Mouse (Mus musculus) CH12.LX (cell line): ENCODE measurements around the gene Traip. TPM values are rescaled to one million over a fixed set of nuclear protein-coding genes. Genes with fewer than 3 reads are reported as not detected.

Source experiments
- DNase-seq: peaks from one replicate; pipeline ENCODE4 v3.0.0-alpha.2; 2013; ENCODE audit errors: extremely low read depth
- H3K27ac ChIP-seq: 2 replicates; pipeline ENCODE4 v1.5.1; 2012; ENCODE audit warnings: low read depth, mild to moderate bottlenecking, control low read depth, moderate library complexity; ENCODE audit not compliant: insufficient read depth
- H3K27me3 ChIP-seq: replicated peaks from 2 replicates; pipeline ENCODE3; 2012; ENCODE audit warnings: inconsistent platforms
- H3K36me3 ChIP-seq, 2 experiments: replicated peaks in 1 of 2; 2 replicates each; pipeline versions ENCODE3 to v1.6.1; 2012; ENCODE audit warnings: inconsistent platforms in 1 of 2, low read length in 1 of 2, mild to moderate bottlenecking in 1 of 2, mixed read lengths in 1 of 2, moderate library complexity in 1 of 2; ENCODE audit not compliant: control insufficient read depth in 1 of 2, insufficient read depth in 1 of 2
- H3K4me1 ChIP-seq, 2 experiments: 2 replicates each; pipeline ENCODE4 v1.6.1; 2012; ENCODE audit warnings: inconsistent platforms in 1 of 2, moderate library complexity in 1 of 2; ENCODE audit not compliant: insufficient read depth in 2 of 2, control insufficient read depth in 1 of 2
- H3K4me2 ChIP-seq: 2 replicates; pipeline ENCODE4 v1.6.1; 2012; ENCODE audit warnings: low read depth, mild to moderate bottlenecking, control low read depth; ENCODE audit not compliant: poor library complexity, insufficient read depth, severe bottlenecking
- H3K4me3 ChIP-seq, 3 experiments: fragments of 150-350 bp in 1 of 3; sonication (generic) in 1 of 3; replicated peaks in 1 of 3; 2 replicates each; pipeline versions ENCODE3 to v1.5.1; 2011 to 2012; ENCODE audit warnings: low read depth in 2 of 3, low read length in 2 of 3, mild to moderate bottlenecking in 2 of 3, moderate library complexity in 2 of 3, control low read depth in 1 of 3, improper control_type of control experiment in 1 of 3, inconsistent platforms in 1 of 3, mixed read lengths in 1 of 3; ENCODE audit not compliant: poor library complexity in 1 of 3
- H3K79me2 ChIP-seq: replicated peaks from 2 replicates; pipeline ENCODE4 v1.6.1; 2012; ENCODE audit warnings: mild to moderate bottlenecking, moderate library complexity; ENCODE audit not compliant: control insufficient read depth, poor library complexity, insufficient read depth, severe bottlenecking; ENCODE audit errors: extremely low read depth
- H3K9ac ChIP-seq: 2 replicates; pipeline ENCODE4 v1.6.1; 2012; ENCODE audit warnings: low read depth, mild to moderate bottlenecking, control low read depth, moderate library complexity; ENCODE audit not compliant: insufficient read depth
- H3K9me3 ChIP-seq: replicated peaks from 2 replicates; pipeline ENCODE3; 2012; ENCODE audit warnings: low read length, inconsistent platforms, mixed read lengths
- CHD1 ChIP-seq: IDR thresholded peaks from 2 replicates; pipeline ENCODE4 v1.6.1; 2012; ENCODE audit warnings: low read depth, low read length, improper control_type of control experiment, inconsistent platforms
- CHD2 ChIP-seq: IDR thresholded peaks from 2 replicates; pipeline ENCODE4 v1.6.1; 2011; ENCODE audit warnings: low read length, improper control_type of control experiment
- CTCF ChIP-seq, 2 experiments: IDR thresholded peaks in 1 of 2; conservative IDR thresholded peaks in 1 of 2; 2 replicates each; pipeline ENCODE4 v1.5.1; 2011 to 2012; ENCODE audit warnings: low read depth in 2 of 2, low read length in 2 of 2, improper control_type of control experiment in 1 of 2, inconsistent platforms in 1 of 2, mild to moderate bottlenecking in 1 of 2, moderate library complexity in 1 of 2
- GABPA ChIP-seq: IDR thresholded peaks from 2 replicates; pipeline ENCODE4 v1.6.1; 2012; ENCODE audit warnings: low read depth, low read length, improper control_type of control experiment, inconsistent platforms; ENCODE audit not compliant: insufficient replicate concordance
- HCFC1 ChIP-seq: IDR thresholded peaks from 2 replicates; pipeline ENCODE4 v1.6.1; 2012; ENCODE audit warnings: low read depth, mild to moderate bottlenecking, inconsistent platforms, low read length, improper control_type of control experiment
- MAFK ChIP-seq: IDR thresholded peaks from 2 replicates; pipeline ENCODE4 v1.6.1; 2011; ENCODE audit warnings: low read length, improper control_type of control experiment; ENCODE audit not compliant: insufficient replicate concordance
- MAX ChIP-seq: IDR thresholded peaks from 2 replicates; pipeline ENCODE4 v1.6.1; 2011; ENCODE audit warnings: low read length, improper control_type of control experiment
- MXI1 ChIP-seq: IDR thresholded peaks from 2 replicates; pipeline ENCODE4 v1.6.1; 2011; ENCODE audit warnings: mild to moderate bottlenecking, low read depth, low read length, improper control_type of control experiment
- MYC ChIP-seq: IDR thresholded peaks from 2 replicates; pipeline ENCODE4 v1.6.1; 2011; ENCODE audit warnings: low read depth, mild to moderate bottlenecking, improper control_type of control experiment, low read length
- NELFE ChIP-seq: IDR thresholded peaks from 2 replicates; pipeline ENCODE4 v1.6.1; 2011; ENCODE audit warnings: low read depth, low read length, improper control_type of control experiment
- PAX5 ChIP-seq: IDR thresholded peaks from 2 replicates; pipeline ENCODE4 v1.6.1; 2012; ENCODE audit warnings: low read length, inconsistent platforms, mixed read lengths
- POLR2A ChIP-seq: IDR thresholded peaks from 2 replicates; pipeline ENCODE4 v1.6.1; 2011; ENCODE audit warnings: low read depth, mild to moderate bottlenecking, improper control_type of control experiment, low read length
- POLR2AphosphoS2 ChIP-seq: IDR thresholded peaks from 2 replicates; pipeline ENCODE4 v1.6.1; 2011; ENCODE audit warnings: low read depth, low read length, improper control_type of control experiment
- RCOR1 ChIP-seq: conservative IDR thresholded peaks from 2 replicates; pipeline ENCODE4 v1.6.1; 2012; ENCODE audit warnings: low read depth, mild to moderate bottlenecking, inconsistent platforms, low read length, improper control_type of control experiment
- SIN3A ChIP-seq: IDR thresholded peaks from 2 replicates; pipeline ENCODE4 v1.6.1; 2012; ENCODE audit warnings: low read length, improper control_type of control experiment, inconsistent platforms
- SMC3 ChIP-seq: IDR thresholded peaks from 2 replicates; pipeline ENCODE4 v1.6.1; 2011; ENCODE audit warnings: low read depth, low read length, improper control_type of control experiment
- UBTF ChIP-seq: IDR thresholded peaks from 2 replicates; pipeline ENCODE4 v1.6.1; 2012; ENCODE audit warnings: low read depth, mild to moderate bottlenecking, inconsistent platforms, low read length, improper control_type of control experiment, moderate library complexity
- USF1 ChIP-seq: IDR thresholded peaks from 2 replicates; pipeline ENCODE4 v1.6.1; 2014; ENCODE audit warnings: low read depth, mild to moderate bottlenecking, inconsistent platforms, low read length, improper control_type of control experiment
- USF2 ChIP-seq: conservative IDR thresholded peaks from 2 replicates; pipeline ENCODE4 v1.6.1; 2011; ENCODE audit warnings: low read depth, low read length, improper control_type of control experiment
- ZC3H11A ChIP-seq: IDR thresholded peaks from 2 replicates; pipeline ENCODE4 v1.6.1; 2012; ENCODE audit warnings: low read depth, mild to moderate bottlenecking, inconsistent platforms, low read length, improper control_type of control experiment
- ZKSCAN1 ChIP-seq: IDR thresholded peaks from 2 replicates; pipeline ENCODE4 v1.6.1; 2012; ENCODE audit warnings: low read depth, inconsistent platforms, low read length, improper control_type of control experiment, borderline replicate concordance
- ZMIZ1 ChIP-seq: IDR thresholded peaks from 2 replicates; pipeline ENCODE4 v1.6.1; 2012; ENCODE audit warnings: low read depth, mild to moderate bottlenecking, inconsistent platforms, low read length, improper control_type of control experiment
- ZNF384 ChIP-seq: IDR thresholded peaks from 2 replicates; pipeline ENCODE4 v1.6.1; 2012; ENCODE audit warnings: low read depth, low read length, improper control_type of control experiment, inconsistent platforms
- dilution Hi-C: fragments of 300-500 bp; cut with MboI; formaldehyde crosslinking; loops from 2 replicates; pipeline ENCODE4 v1.14.3; 2020; ENCODE audit warnings: low sequenced_read_pairs; ENCODE audit not compliant: extremely low pct_unique_long_range_greater_than_20kb, extremely low pct_ligation_motif_present
- in situ Hi-C: fragments of 300-500 bp; cut with MboI; formaldehyde crosslinking; loops from 3 replicates; pipeline ENCODE4 v1.14.3; 2019; ENCODE audit warnings: low sequenced_read_pairs, low pct_ligation_motif_present, low pct_unique_long_range_greater_than_20kb, mixed read lengths
- polyA plus RNA-seq: library from polyadenylated mRNA; unstranded; fragments of >175 nt; gene quantifications from 2 replicates; pipeline ENCODE4 v1.2.1, GENCODE M21; 2012; ENCODE audit warnings: low read depth; ENCODE audit not compliant: insufficient read length
- total RNA-seq, 2 experiments: library from RNA; depleted of rRNA; stranded (reverse); fragments of 300-350 nt in 1 of 2; fragments of >200 nt in 1 of 2; gene quantifications; 2 replicates each; pipeline ENCODE4 v1.2.3; 2012 to 2014

Gene Traip
- total and polyA plus RNA-seq, 3 experiments: 21.6 to 33.0 (median 25.6) TPM

DNA sequence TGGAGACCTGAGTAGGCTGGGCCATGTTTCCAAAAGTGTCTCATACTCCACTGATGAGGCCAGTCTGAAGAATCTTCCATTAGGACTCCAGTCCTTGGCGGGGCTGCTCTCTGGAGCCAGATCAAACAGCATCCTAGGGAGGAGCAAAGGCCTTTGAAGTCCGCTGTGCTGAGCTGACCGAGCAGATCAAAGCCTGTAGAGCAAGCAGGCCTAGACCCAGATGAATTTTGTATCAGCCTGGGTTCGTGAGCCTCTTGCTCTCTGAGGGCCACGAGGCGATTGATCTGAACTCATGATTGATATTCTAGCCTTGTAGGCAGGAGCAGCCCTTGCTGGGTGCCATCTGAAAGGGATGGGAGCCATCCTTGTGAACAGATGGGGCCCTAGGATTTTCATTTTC is 10.0 kb downstream of the Traip start:
- Histone ChIP-seq H3K9ac (no peak overlapping the region), H3K4me2 (no peak overlapping the region), H3K79me2 (no peaks in the 10 kb centered on the region), H3K27ac (no peak overlapping the region), H3K36me3 (peaks cover 61 to 96% of the 10 kb centered on the region in 2 experiments), H3K4me3 (no peak overlapping the region), H3K4me1 (peaks cover 3 to 25% of the 10 kb centered on the region in 2 experiments), H3K27me3 (no peaks in the 10 kb centered on the region), H3K9me3 (no peaks in the 10 kb centered on the region)
- TF ChIP-seq CTCF (conservative IDR thresholded peaks at IDR 0.05 in 1 of 2, IDR thresholded peaks at IDR 0.05 in 1 of 2; ENCODE audit: low read depth in 2 of 2, low read length in 2 of 2) (no peak), PAX5 (no peak), MXI1 (no peak), POLR2A (no peak), USF1 (no peak), SMC3 (no peak), CHD2 (no peak), MAFK (no peak), ZKSCAN1 (no peak), RCOR1 (no peak), GABPA (no peak), ZMIZ1 (no peak), POLR2AphosphoS2 (no peak), MYC (no peak), MAX (no peak), UBTF (no peak)
- dilution Hi-C loops (no loop called here), in situ Hi-C loops (loop anchor here (5.0 kb wide), 1 partner anchor 37 kb away; the partner anchor contains the start of gene Gm20662)
- DNase-seq: no peak

- no peak for DNase-seq
- Histone ChIP-seq H3K27ac (no peak overlapping the region), H3K9me3 (no peaks in the 10 kb centered on the region), H3K4me2 (no peak overlapping the region), H3K9ac (no peak overlapping the region), H3K27me3 (no peaks in the 10 kb centered on the region), H3K36me3 (peaks cover 62 to 97% of the 10 kb centered on the region in 2 experiments), H3K79me2 (no peaks in the 10 kb centered on the region), H3K4me1 (peaks cover 3 to 25% of the 10 kb centered on the region in 2 experiments), H3K4me3 (no peak overlapping the region)
- TF ChIP-seq MAX: no peak
- TF ChIP-seq ZMIZ1: no peak
- no peak for TF ChIP-seq MXI1
- no peak for TF ChIP-seq CHD1
- TF ChIP-seq USF1: no peak
- no peak for TF ChIP-seq ZC3H11A
- TF ChIP-seq HCFC1: no peak
- no peak for TF ChIP-seq SIN3A
- TF ChIP-seq USF2: no peak
- TF ChIP-seq SMC3: peak; percentile 39
- TF ChIP-seq NELFE: no peak
- TF ChIP-seq ZNF384: no peak
- TF ChIP-seq CTCF (conservative IDR thresholded peaks at IDR 0.05 in 1 of 2, IDR thresholded peaks at IDR 0.05 in 1 of 2; ENCODE audit: low read depth in 2 of 2, low read length in 2 of 2): peak in 1 of 2 experiments; percentile 46; a peak in 2 of 4 replicates
- dilution Hi-C loops: no loop called here
- in situ Hi-C loops: loop anchor here (5.0 kb wide), 1 partner anchor 36 kb away; the partner anchor contains the start of gene Gm20662
These were observed 11.0 kb downstream of the Traip start for GRCm38 (mm10) chr9:107960928-107961327.
